Mouse (Mus musculus) embryonic fibroblast, embryonic 13.5 days (primary cell): ENCODE data around the gene Proser3.

ENCODE experiments used
- CTCF ChIP-seq: IDR thresholded peaks from 2 replicates; pipeline ENCODE4 v1.5.1; 2011; ENCODE audit warnings: mild to moderate bottlenecking, control low read depth, low read length, moderate library complexity, borderline replicate concordance; ENCODE audit not compliant: insufficient read depth
- POLR2A ChIP-seq: IDR thresholded peaks from 2 replicates; pipeline ENCODE4 v1.6.1; 2011; ENCODE audit warnings: low read depth, mild to moderate bottlenecking, control low read depth, low read length, moderate library complexity

DNA sequence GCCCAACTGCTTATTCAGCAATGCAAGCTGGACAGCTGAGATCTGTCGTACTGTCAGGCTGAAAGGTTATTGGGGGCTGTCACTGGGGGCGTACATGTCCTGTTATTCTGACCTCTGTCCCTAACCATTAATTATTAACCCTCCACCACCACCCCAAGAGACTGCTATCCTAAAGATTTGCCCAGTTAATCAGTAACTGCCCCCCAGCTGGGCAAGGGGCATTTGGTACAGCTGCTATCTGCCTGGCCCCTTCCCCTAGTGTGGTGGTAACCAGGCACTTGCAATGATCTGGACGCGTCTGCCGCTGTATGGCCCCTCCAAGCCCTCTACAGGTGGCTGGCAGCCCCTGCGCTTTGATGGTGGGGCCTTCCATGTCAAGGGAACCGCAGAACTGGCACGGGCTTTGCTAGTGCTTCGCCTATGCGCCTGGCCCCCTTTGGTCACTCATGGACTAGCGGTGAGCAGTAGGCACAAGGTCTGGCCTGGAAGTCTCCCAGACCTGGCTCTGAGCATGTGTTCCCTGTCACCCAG, 58.6 kb downstream of the Proser3 start, which contains the start of gene Prodh2:
- TF ChIP-seq POLR2A = no peak
- TF ChIP-seq CTCF = no peak
